ENCODE assay signal across 22 mouse cellular contexts in the genomic region with DNA sequence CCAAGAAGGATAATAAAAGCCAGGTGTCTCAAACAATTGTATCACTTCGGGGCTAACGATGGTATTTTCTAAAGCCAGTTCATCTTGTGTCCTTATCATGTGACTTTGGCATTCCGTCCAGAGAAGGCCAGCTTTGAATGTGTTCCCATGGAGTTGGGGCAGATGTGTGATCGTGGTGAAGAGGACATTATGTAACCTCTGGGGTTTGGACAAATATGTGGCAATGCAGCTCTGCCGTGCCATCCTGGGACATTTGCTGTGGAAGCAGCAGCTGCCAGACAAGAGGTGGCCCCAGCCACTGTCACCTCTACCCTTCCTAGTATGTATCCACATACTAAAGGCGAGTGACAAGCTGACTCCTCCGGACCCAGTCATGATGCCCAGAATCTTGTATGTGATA.
DNase-seq lines count a peak whose midpoint lies in the region; ATAC-seq and TF ChIP-seq lines count a peak whose summit lies in the region.
"Had no signal": no experiment of that assay in that cellular context is flagged by ENCODE, and none has a peak within 500 bp of the region (broad histone marks: within the 10 kb centered on the region; RNA-seq: fewer than 3 reads in every experiment).

No protein-coding gene starts in this region.

- H3K4me2 ChIP-seq in forebrain, embryonic 11.5 days (ENCODE audit: low read depth, low read length, severe bottlenecking): no peak overlapping the region
- no peak overlapping the region for H3K4me2 ChIP-seq in forebrain, embryonic 12.5 days
- no peak overlapping the region for H3K4me2 ChIP-seq in liver, embryonic 12.5 days
- no peak overlapping the region for H3K4me2 ChIP-seq in hindbrain, postnatal 0 days (ENCODE audit: low read depth, low read length)
- H3K4me2 ChIP-seq: embryonic facial prominence, embryonic 13.5 days; embryonic facial prominence, embryonic 15.5 days had no signal

- no peak for TF ChIP-seq POLR2A in liver, adult 2 months (IDR thresholded peaks at IDR 0.05; ENCODE audit: extremely low read depth, insufficient read depth, low read length)

- no peaks in the 10 kb centered on the region for H3K27me3 ChIP-seq in forebrain, embryonic 11.5 days (ENCODE audit: control insufficient read depth, insufficient read depth, low read length)
- H3K27me3 ChIP-seq in forebrain, embryonic 12.5 days: no peaks in the 10 kb centered on the region
- H3K27me3 ChIP-seq in liver, adult 2 months (ENCODE audit: control insufficient read depth, insufficient read depth, low read length): no peaks in the 10 kb centered on the region
- peaks cover 1% of the 10 kb centered on the region; the same call in 1 of the 2 replicates for H3K27me3 ChIP-seq in liver, embryonic 12.5 days (replicated peaks)
- no peaks in the 10 kb centered on the region for H3K27me3 ChIP-seq in hindbrain, postnatal 0 days (ENCODE audit: insufficient read depth, low read length)
- H3K27me3 ChIP-seq: embryonic facial prominence, embryonic 13.5 days; embryonic facial prominence, embryonic 15.5 days had no signal

- DNase-seq in forebrain, embryonic 11.5 days (ENCODE audit: low spot score): peak; percentile 15
- DNase-seq in liver, adult 2 months (ENCODE audit: extremely low read depth, low read depth, low spot score): peak; percentile 56
- DNase-seq in adipocyte (ENCODE audit: low spot score): peak; percentile 23
- no peak for DNase-seq in hindbrain, postnatal 0 days (ENCODE audit: low spot score)
- DNase-seq: adrenal gland, adult 8-10 months; adrenal gland, postnatal 25 days; cerebellum, adult 11 months; cerebellum, adult 18-20 months; cerebellum, adult 8-10 months; cerebellum, adult 9-11 months; cerebellum, postnatal 14 days; cerebellum, postnatal 36 days; embryo, embryonic 11 days had no signal

- TF ChIP-seq CTCF in liver, adult 2 months (IDR thresholded peaks at IDR 0.05; ENCODE audit: low read depth, low read length): no peak
- TF ChIP-seq CTCF in hindbrain, postnatal 0 days (IDR thresholded peaks at IDR 0.05; ENCODE audit: low read depth): no peak

- no peak overlapping the region for H3K4me3 ChIP-seq in forebrain, embryonic 11.5 days (ENCODE audit: low read depth, low read length)
- H3K4me3 ChIP-seq in forebrain, embryonic 12.5 days (replicated peaks): no peak overlapping the region
- no peak overlapping the region for H3K4me3 ChIP-seq in liver, adult 2 months (ENCODE audit: insufficient read depth, low read depth, low read length)
- no peak overlapping the region for H3K4me3 ChIP-seq in liver, embryonic 12.5 days
- H3K4me3 ChIP-seq in hindbrain, postnatal 0 days (ENCODE audit: low read length): no peak overlapping the region
- H3K4me3 ChIP-seq: embryonic facial prominence, embryonic 13.5 days; embryonic facial prominence, embryonic 15.5 days; erythroblast, embryonic 14.5 days; forebrain, embryonic 10.5 days had no signal

- no peak overlapping the region for H3K9ac ChIP-seq in forebrain, embryonic 11.5 days (ENCODE audit: low read length)
- H3K9ac ChIP-seq in forebrain, embryonic 12.5 days: no peak overlapping the region
- H3K9ac ChIP-seq in liver, adult 2 months (ENCODE audit: low read depth, low read length): no peak overlapping the region
- H3K9ac ChIP-seq in liver, embryonic 12.5 days: no peak overlapping the region
- no peak overlapping the region for H3K9ac ChIP-seq in hindbrain, postnatal 0 days (replicated peaks; ENCODE audit: low read length)
- H3K9ac ChIP-seq: embryonic facial prominence, embryonic 13.5 days; embryonic facial prominence, embryonic 15.5 days had no signal

- no peak for ATAC-seq in forebrain, embryonic 11.5 days (replicated peaks; ENCODE audit: low FRiP score)
- no peak for ATAC-seq in forebrain, embryonic 12.5 days (ENCODE audit: low FRiP score)
- no peak for ATAC-seq in liver, embryonic 12.5 days
- ATAC-seq in granulocyte monocyte progenitor cell, adult 5-6 weeks (replicated peaks; ENCODE audit: poor library complexity, severe bottlenecking): peak; percentile 30
- ATAC-seq in hindbrain, postnatal 0 days: no peak
- ATAC-seq: forebrain, embryonic 14.5 days; forebrain, embryonic 16.5 days had no signal

- H3K4me1 ChIP-seq in forebrain, embryonic 11.5 days (replicated peaks; ENCODE audit: control insufficient read depth, insufficient read depth, low read length): no peaks in the 10 kb centered on the region
- peaks cover 8% of the 10 kb centered on the region; the same call in 1 of the 2 replicates for H3K4me1 ChIP-seq in forebrain, embryonic 12.5 days
- no peaks in the 10 kb centered on the region for H3K4me1 ChIP-seq in liver, adult 2 months (ENCODE audit: control insufficient read depth, insufficient read depth, low read length)
- H3K4me1 ChIP-seq in liver, embryonic 12.5 days: no peaks in the 10 kb centered on the region
- no peaks in the 10 kb centered on the region for H3K4me1 ChIP-seq in hindbrain, postnatal 0 days (ENCODE audit: insufficient read depth, low read length)
- H3K4me1 ChIP-seq: embryonic facial prominence, embryonic 13.5 days; embryonic facial prominence, embryonic 15.5 days had no signal

- no peak overlapping the region for H3K27ac ChIP-seq in forebrain, embryonic 11.5 days (ENCODE audit: low read depth, low read length)
- H3K27ac ChIP-seq in forebrain, embryonic 12.5 days: no peak overlapping the region
- no peak overlapping the region for H3K27ac ChIP-seq in liver, adult 2 months (replicated peaks; ENCODE audit: insufficient read depth, low read depth, low read length)
- no peak overlapping the region for H3K27ac ChIP-seq in liver, embryonic 12.5 days
- no peak overlapping the region for H3K27ac ChIP-seq in hindbrain, postnatal 0 days
- H3K27ac ChIP-seq: embryonic facial prominence, embryonic 13.5 days; embryonic facial prominence, embryonic 15.5 days; forebrain, embryonic 10.5 days had no signal

- H3K79me2 ChIP-seq in liver, adult 2 months (ENCODE audit: control insufficient read depth, insufficient read depth, low read length): no peaks in the 10 kb centered on the region

- 88% methylated on average over 7 of the region's 7 CpGs for WGBS in forebrain, embryonic 11.5 days
- 88% methylated on average over 7 of the region's 7 CpGs for WGBS in forebrain, embryonic 12.5 days
- WGBS in liver, adult 2 months: 58% methylated on average over 7 of the region's 7 CpGs
- 73% methylated on average over 7 of the region's 7 CpGs for WGBS in liver, embryonic 12.5 days (ENCODE audit: insufficient replicate concordance)
- WGBS in hindbrain, postnatal 0 days: 86% methylated on average over 7 of the region's 7 CpGs

- no peaks in the 10 kb centered on the region for H3K9me3 ChIP-seq in forebrain, embryonic 11.5 days (ENCODE audit: control insufficient read depth, low read length)
- no peaks in the 10 kb centered on the region for H3K9me3 ChIP-seq in forebrain, embryonic 12.5 days
- H3K9me3 ChIP-seq in liver, embryonic 12.5 days (replicated peaks): no peaks in the 10 kb centered on the region
- no peaks in the 10 kb centered on the region for H3K9me3 ChIP-seq in hindbrain, postnatal 0 days (ENCODE audit: low read length)
- H3K9me3 ChIP-seq: embryonic facial prominence, embryonic 13.5 days; embryonic facial prominence, embryonic 15.5 days; forebrain, embryonic 10.5 days had no signal

- no peaks in the 10 kb centered on the region for H3K36me3 ChIP-seq in forebrain, embryonic 11.5 days (ENCODE audit: control insufficient read depth, insufficient read depth, low read length)
- H3K36me3 ChIP-seq in forebrain, embryonic 12.5 days (replicated peaks): no peaks in the 10 kb centered on the region
- no peaks in the 10 kb centered on the region for H3K36me3 ChIP-seq in liver, adult 2 months (ENCODE audit: control insufficient read depth, insufficient read depth, low read length)
- H3K36me3 ChIP-seq in liver, embryonic 12.5 days: no peaks in the 10 kb centered on the region
- no peaks in the 10 kb centered on the region for H3K36me3 ChIP-seq in hindbrain, postnatal 0 days (ENCODE audit: insufficient read depth, low read length)
- H3K36me3 ChIP-seq: embryonic facial prominence, embryonic 13.5 days; embryonic facial prominence, embryonic 15.5 days; forebrain, embryonic 10.5 days had no signal
